Mouse (Mus musculus) v-Abl transformed pro-B cells (cell line): ENCODE results near the gene Tbc1d5.

ENCODE experiments used
- in situ Hi-C, 2 experiments: fragments of 400-800 bp; cut with MboI; formaldehyde crosslinking; loops; one replicate each; pipeline ENCODE4 v1.15.1; 2025; ENCODE audit not compliant: unreplicated experiment in 2 of 2

Gene Tbc1d5

DNA sequence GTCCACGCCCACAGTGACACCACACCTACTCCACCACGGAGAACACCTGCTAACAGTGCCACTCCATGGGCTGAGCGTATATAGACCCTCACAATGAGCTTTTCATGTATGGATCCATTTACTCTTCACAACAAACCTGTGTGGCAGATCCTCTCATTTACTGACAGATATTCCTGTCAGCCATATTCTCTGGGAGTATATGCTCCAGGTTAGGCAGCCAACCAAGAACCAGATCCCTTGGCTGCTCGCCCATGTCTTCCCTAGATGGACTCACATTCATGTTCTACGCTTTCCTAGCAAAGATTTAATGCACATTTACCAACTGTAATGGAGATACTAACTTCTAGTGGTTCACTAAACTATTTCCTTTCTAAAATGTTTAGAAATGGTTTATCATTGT, 416.9 kb downstream of the Tbc1d5 start:
- in situ Hi-C loops = loop anchor here in 1 of 2 experiments (5.0 kb wide), 1 partner anchor 250 kb away; no protein-coding TSS in a partner anchor

GRCm38 (mm10) chr17:50761082-50761481, 418.1 kb downstream of the Tbc1d5 start:
- in situ Hi-C loops = loop anchor here in 1 of 2 experiments (5.0 kb wide), 1 partner anchor 249 kb away; no protein-coding TSS in a partner anchor

- in situ Hi-C loops = no loop called here
Observed at GRCm38 (mm10) chr17:50753356-50754138, 425.6 kb downstream of the Tbc1d5 start.

GRCm38 (mm10) chr17:50752753-50753152, 426.4 kb downstream of the Tbc1d5 start:
- in situ Hi-C loops = no loop called here

- in situ Hi-C loops = no loop called here
Observed at GRCm38 (mm10) chr17:50751911-50752310, 427.2 kb downstream of the Tbc1d5 start.

- in situ Hi-C loops = no loop called here
Observed at GRCm38 (mm10) chr17:50750874-50751273, 428.3 kb downstream of the Tbc1d5 start.

DNA sequence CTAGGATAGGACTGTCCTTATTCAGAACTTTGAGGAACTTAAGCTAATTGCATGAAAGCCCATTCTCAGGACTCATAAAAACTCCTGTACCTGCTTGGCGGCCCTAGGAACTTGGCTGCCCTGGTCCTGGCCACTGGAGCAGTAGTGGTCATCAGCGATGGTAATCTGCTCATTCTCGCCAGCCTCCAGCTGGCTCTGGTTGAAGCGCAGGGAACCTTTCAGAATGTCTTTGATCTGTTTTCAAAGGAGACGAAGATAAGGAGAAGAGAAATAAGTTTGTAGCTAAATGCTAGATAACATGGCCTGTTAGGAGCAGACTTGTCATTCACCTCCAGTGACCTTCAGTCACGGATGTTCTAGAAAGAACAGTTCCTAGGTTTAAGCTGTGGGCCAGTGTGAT, 437.8 kb downstream of the Tbc1d5 start:
- in situ Hi-C loops = no loop called here

DNA sequence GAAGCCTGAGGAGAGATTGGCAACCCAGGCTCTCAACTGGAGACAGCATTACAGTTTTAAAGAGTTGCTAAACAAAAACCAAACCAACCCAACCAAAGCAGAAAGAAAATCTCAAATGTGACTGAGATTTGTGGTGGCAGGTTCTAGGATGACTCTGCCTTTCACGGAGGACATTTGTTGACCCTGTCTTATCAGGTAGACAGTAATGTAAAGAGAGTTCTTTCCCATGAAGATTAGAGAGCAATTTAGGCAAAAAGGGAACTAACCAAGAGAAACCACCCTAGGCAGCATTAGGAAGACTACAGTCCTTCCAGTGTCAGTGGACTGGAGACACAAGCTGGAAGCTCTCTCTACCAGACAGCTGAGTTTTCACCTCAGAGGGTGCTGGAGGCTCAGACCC, 438.3 kb downstream of the Tbc1d5 start:
- in situ Hi-C loops = no loop called here

GRCm38 (mm10) chr17:50738476-50738875, 440.7 kb downstream of the Tbc1d5 start:
- in situ Hi-C loops = no loop called here

- in situ Hi-C loops = no loop called here
Observed at GRCm38 (mm10) chr17:50737068-50737467, 442.1 kb downstream of the Tbc1d5 start.

- in situ Hi-C loops = no loop called here
Observed at GRCm38 (mm10) chr17:50735955-50736533, 443.1 kb downstream of the Tbc1d5 start.

- in situ Hi-C loops = no loop called here
Observed at GRCm38 (mm10) chr17:50735382-50735954, 443.7 kb downstream of the Tbc1d5 start.

GRCm38 (mm10) chr17:50734781-50735180, 444.4 kb downstream of the Tbc1d5 start:
- in situ Hi-C loops = no loop called here

- in situ Hi-C loops = no loop called here
Observed at GRCm38 (mm10) chr17:50733390-50733789, 445.8 kb downstream of the Tbc1d5 start.

GRCm38 (mm10) chr17:50731876-50732275, 447.3 kb downstream of the Tbc1d5 start:
- in situ Hi-C loops = no loop called here

DNA sequence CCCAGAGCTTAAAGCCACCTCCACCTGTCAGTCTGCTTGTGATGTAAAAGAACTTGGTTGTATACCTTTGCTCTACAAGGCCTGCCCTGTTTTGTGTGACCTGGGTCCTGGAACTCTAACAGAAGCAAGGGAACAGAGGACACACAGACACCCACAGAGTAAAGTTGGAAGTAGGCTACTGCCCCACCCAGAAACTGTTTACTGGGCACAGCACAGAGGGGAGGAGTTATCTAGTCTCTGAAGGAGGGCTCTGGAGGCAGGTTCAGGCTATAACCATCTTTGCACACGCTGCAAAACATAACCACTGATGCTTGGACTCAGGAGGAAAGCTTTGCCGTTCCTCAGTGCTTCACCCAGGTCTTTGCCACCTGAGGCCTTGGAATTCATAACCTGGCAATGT, 448.3 kb downstream of the Tbc1d5 start:
- in situ Hi-C loops = no loop called here

DNA sequence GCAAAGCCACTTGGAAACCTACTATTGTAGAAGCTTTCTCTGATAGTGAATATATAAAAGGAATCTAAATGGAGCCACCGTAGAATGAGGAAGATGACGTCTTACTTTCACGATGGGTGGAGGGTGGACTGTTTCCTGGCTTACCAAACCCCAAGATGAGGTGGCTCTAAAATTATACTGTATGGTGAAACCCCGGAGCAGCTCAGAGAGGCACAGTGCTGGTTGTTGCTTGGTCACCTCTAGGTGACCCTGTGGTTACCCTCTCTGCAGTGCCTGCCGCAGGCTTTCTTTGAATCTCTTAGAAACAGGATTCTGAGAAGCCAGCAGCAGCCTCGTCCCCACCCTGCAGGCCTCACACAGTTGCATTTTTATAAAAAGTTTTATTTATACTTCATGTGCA, 449.6 kb downstream of the Tbc1d5 start:
- in situ Hi-C loops = no loop called here

DNA sequence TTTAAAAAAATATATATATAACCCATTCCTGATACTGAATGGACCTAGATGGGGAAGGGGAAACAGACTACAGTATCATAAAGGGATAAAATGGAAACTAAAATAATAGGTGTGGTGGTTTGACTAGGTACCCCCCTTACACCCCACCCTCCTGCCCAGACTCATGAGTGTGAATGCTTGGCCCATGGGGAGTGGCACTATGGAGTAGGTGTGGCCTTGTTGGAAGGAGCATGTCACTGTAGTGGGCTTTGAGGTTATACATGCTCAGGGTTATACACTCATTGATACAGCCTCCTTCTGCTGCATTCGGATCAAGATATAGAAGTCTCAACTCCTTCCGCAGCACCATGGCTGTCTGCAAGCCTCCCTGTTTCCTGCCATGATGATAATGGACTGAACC, 450.1 kb downstream of the Tbc1d5 start:
- in situ Hi-C loops = no loop called here

GRCm38 (mm10) chr17:50726265-50726664, 452.9 kb downstream of the Tbc1d5 start:
- in situ Hi-C loops = no loop called here

DNA sequence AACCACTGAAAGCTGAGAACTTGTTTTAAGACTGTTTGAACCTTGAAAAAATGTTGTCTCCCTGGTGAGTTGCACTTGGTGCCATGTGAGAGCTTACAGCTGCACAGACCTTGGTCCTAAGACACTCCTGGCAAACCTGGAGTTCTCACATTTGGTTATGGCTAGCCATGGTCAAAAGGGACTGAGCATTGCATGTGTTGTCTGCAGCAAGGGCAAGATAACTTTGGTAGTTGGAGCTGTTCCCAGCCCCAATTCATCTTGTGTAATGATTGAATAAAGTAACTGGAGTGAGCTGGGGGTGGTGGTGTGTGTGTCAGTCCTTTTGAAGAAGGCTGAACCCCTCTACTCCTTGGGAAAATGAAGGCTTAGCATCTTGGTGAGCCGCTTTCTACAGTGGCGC, 454.8 kb downstream of the Tbc1d5 start:
- in situ Hi-C loops = no loop called here

DNA sequence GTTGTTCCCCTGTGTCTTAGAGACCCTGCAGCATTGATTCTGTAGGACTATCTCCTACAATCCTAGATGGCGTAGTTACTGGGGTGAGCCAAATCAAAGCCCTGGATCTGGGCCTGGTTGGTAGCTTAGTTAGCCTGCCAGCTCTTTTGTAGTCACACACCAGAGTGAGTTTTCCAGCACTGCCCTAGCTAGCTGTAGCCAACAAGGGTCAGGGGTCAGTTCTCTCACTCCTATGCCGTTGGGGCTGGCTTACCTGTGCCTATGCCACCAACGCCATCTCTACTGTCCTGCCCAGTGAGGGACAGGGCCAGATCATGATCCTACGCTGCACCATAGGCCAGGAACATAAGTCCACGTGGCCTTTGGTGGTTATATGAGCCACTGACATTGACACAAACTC, 461.6 kb downstream of the Tbc1d5 start:
- in situ Hi-C loops = no loop called here
